Comparison of ENCODE assay signal across 8 mouse cellular contexts in the genomic region with DNA sequence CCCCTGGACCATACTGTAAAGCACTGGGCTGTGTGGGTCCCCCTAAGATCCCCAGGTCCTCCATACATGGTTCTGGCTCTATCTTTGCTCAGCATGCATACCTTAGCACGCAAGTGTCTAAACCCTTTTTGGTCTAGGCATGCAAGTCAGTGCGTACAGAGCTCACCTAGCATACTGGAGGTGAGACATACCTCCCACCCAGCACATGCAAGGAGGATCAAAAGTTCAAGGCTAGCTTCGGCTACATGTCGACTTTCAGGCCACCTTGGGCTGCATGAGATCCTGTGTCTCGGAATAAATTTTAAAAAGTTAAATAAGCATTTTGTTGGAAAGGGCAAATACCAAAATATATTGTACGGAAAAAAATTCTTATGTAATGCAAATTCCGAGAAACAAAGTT. TPM values are rescaled to one million over a fixed set of nuclear protein-coding genes. Genes with fewer than 3 reads are reported as not detected.
DNase-seq lines count a peak whose midpoint lies in the region; ATAC-seq and TF ChIP-seq lines count a peak whose summit lies in the region.

No protein-coding gene starts in this region.

- DNase-seq in kidney, postnatal 10 days, result no peak
- DNase-seq in neural tube, embryonic 11.5 days (ENCODE audit: low spot score), result no peak
- DNase-seq in gastrocnemius, postnatal 10 days, result no peak
- DNase-seq in gastrocnemius, postnatal 36 days, result no peak
- DNase-seq in gastrocnemius, adult 8-10 months (ENCODE audit: low spot score in 2 of 2), result no peak

- WGBS in kidney, embryonic 15.5 days, result 39% methylated on average over 7 of the region's 7 CpGs
- WGBS in embryonic facial prominence, embryonic 15.5 days, result 37% methylated on average over 7 of the region's 7 CpGs
- 37% methylated on average over 7 of the region's 7 CpGs for WGBS in intestine, postnatal 0 days
- WGBS in neural tube, embryonic 11.5 days, result 48% methylated on average over 7 of the region's 7 CpGs

- H3K4me2 ChIP-seq in kidney, embryonic 15.5 days, result peak overlapping the region; percentile 53
- peak overlapping the region; percentile 59 for H3K4me2 ChIP-seq in embryonic facial prominence, embryonic 15.5 days (replicated peaks)
- H3K4me2 ChIP-seq in intestine, postnatal 0 days (replicated peaks; ENCODE audit: low read depth), result peak overlapping the region; percentile 64
- 0 out of 2 replicates have a peak overlapping the region, but pooled peaks have one; percentile 12 for H3K4me2 ChIP-seq in neural tube, embryonic 11.5 days (ENCODE audit: low read depth)

- no peaks in the 10 kb centered on the region for H3K27me3 ChIP-seq in kidney, embryonic 15.5 days
- no peaks in the 10 kb centered on the region for H3K27me3 ChIP-seq in embryonic facial prominence, embryonic 15.5 days
- H3K27me3 ChIP-seq in intestine, postnatal 0 days (replicated peaks; ENCODE audit: control insufficient read depth, insufficient read depth, low read length), result no peaks in the 10 kb centered on the region
- H3K27me3 ChIP-seq in neural tube, embryonic 11.5 days (ENCODE audit: control insufficient read depth, insufficient read depth, low read length), result no peaks in the 10 kb centered on the region

- peaks cover 5% of the 10 kb centered on the region for H3K4me1 ChIP-seq in kidney, embryonic 15.5 days
- H3K4me1 ChIP-seq in embryonic facial prominence, embryonic 15.5 days, result peaks cover 4% of the 10 kb centered on the region; the same call in 1 of the 2 replicates
- no peaks in the 10 kb centered on the region for H3K4me1 ChIP-seq in intestine, postnatal 0 days (replicated peaks; ENCODE audit: control insufficient read depth, insufficient read depth, low read length)
- H3K4me1 ChIP-seq in neural tube, embryonic 11.5 days (ENCODE audit: control insufficient read depth, insufficient read depth, low read length), result 0 out of 2 replicates have a peak, but pooled peaks cover 2% of the 10 kb centered on the region

- H3K9ac ChIP-seq in kidney, embryonic 15.5 days, result no peak overlapping the region
- H3K9ac ChIP-seq in embryonic facial prominence, embryonic 15.5 days, result no peak overlapping the region
- no peak overlapping the region for H3K9ac ChIP-seq in intestine, postnatal 0 days (ENCODE audit: low read depth, low read length)
- H3K9ac ChIP-seq in neural tube, embryonic 11.5 days (ENCODE audit: low read length), result no peak overlapping the region

- no peaks in the 10 kb centered on the region for H3K9me3 ChIP-seq in kidney, embryonic 15.5 days (replicated peaks)
- H3K9me3 ChIP-seq in embryonic facial prominence, embryonic 15.5 days (replicated peaks), result no peaks in the 10 kb centered on the region
- H3K9me3 ChIP-seq in intestine, postnatal 0 days (ENCODE audit: control insufficient read depth), result no peaks in the 10 kb centered on the region
- no peaks in the 10 kb centered on the region for H3K9me3 ChIP-seq in neural tube, embryonic 11.5 days (ENCODE audit: control insufficient read depth, low read length)

- ATAC-seq in kidney, embryonic 15.5 days (replicated peaks; ENCODE audit: low FRiP score), result peak; percentile 5; the same call in 1 of the 2 replicates
- ATAC-seq in embryonic facial prominence, embryonic 15.5 days (ENCODE audit: insufficient number of reproducible peaks, low FRiP score, low TSS enrichment, low read depth), result peak; percentile 15; the same call in 1 of the 2 replicates
- ATAC-seq in intestine, postnatal 0 days, result no peak
- 0 out of 2 replicates have a peak, but pooled peaks have one; percentile 10 for ATAC-seq in neural tube, embryonic 11.5 days (ENCODE audit: insufficient read depth, low FRiP score, low TSS enrichment)

- TF ChIP-seq CTCF in intestine, postnatal 0 days (IDR thresholded peaks at IDR 0.05; ENCODE audit: low read depth), result no peak

- H3K27ac ChIP-seq in kidney, embryonic 15.5 days, result peak overlapping the region; percentile 18; the same call in 1 of the 2 replicates
- peak overlapping the region; percentile 66; the same call in 1 of the 2 replicates for H3K27ac ChIP-seq in embryonic facial prominence, embryonic 15.5 days (replicated peaks)
- no peak overlapping the region for H3K27ac ChIP-seq in intestine, postnatal 0 days (ENCODE audit: low read depth, low read length)
- H3K27ac ChIP-seq in neural tube, embryonic 11.5 days (ENCODE audit: low read depth, low read length), result no peak overlapping the region

- no peaks in the 10 kb centered on the region for H3K36me3 ChIP-seq in kidney, embryonic 15.5 days
- no peaks in the 10 kb centered on the region for H3K36me3 ChIP-seq in embryonic facial prominence, embryonic 15.5 days
- no peaks in the 10 kb centered on the region for H3K36me3 ChIP-seq in intestine, postnatal 0 days (ENCODE audit: control insufficient read depth, insufficient read depth)
- H3K36me3 ChIP-seq in neural tube, embryonic 11.5 days (ENCODE audit: control insufficient read depth, insufficient read depth, low read length), result no peaks in the 10 kb centered on the region

- peak overlapping the region; percentile 35 for H3K4me3 ChIP-seq in kidney, embryonic 15.5 days (replicated peaks)
- peak overlapping the region; percentile 42 for H3K4me3 ChIP-seq in embryonic facial prominence, embryonic 15.5 days (replicated peaks)
- H3K4me3 ChIP-seq in intestine, postnatal 0 days (ENCODE audit: low read depth, low read length), result no peak overlapping the region
- H3K4me3 ChIP-seq in neural tube, embryonic 11.5 days (ENCODE audit: low read depth, low read length), result no peak overlapping the region

- intact Hi-C loops in gastrocnemius, postnatal 36 days (cut with DNase I), result no loop called here

RNA-seq across cellular contexts. Expression of a gene that starts 10.4 kb away (rescaled TPM):
- polyA plus RNA-seq in kidney, embryonic 15.5 days (2015; fragmentation: Nextera tagmentation; extraction: Ambion mirVana), result 36.0 and 40.7 TPM in 2 replicates
- 42.5 and 46.3 TPM in 2 replicates for polyA plus RNA-seq in embryonic facial prominence, embryonic 15.5 days (2015; fragmentation: Nextera tagmentation; extraction: Ambion mirVana)
- polyA plus RNA-seq in intestine, postnatal 0 days (2015; fragmentation: Nextera tagmentation; extraction: Ambion mirVana), result 13.7 and 14.0 TPM in 2 replicates
- polyA plus RNA-seq in neural tube, embryonic 11.5 days (2014; fragmentation: Nextera tagmentation; extraction: Ambion mirVana), result 50.3 and 65.1 TPM in 2 replicates
- 1 to 10 TPM; 5.1 to 6.6 TPM for total RNA-seq in gastrocnemius, postnatal 10 days (2021)
- total RNA-seq in gastrocnemius, postnatal 36 days (2021), result 1 to 10 TPM; 2.5 to 3.8 TPM
- total RNA-seq in gastrocnemius, adult 8-10 months (2022), result 1 to 10 TPM; 1.9 to 5.4 (median 4.8) TPM

RNA-seq across cellular contexts. Expression of a gene that starts 23.8 kb away (rescaled TPM):
- 41.5 and 42.0 TPM in 2 replicates for polyA plus RNA-seq in kidney, embryonic 15.5 days (2015; fragmentation: Nextera tagmentation; extraction: Ambion mirVana)
- 34.1 and 37.6 TPM in 2 replicates for polyA plus RNA-seq in embryonic facial prominence, embryonic 15.5 days (2015; fragmentation: Nextera tagmentation; extraction: Ambion mirVana)
- polyA plus RNA-seq in intestine, postnatal 0 days (2015; fragmentation: Nextera tagmentation; extraction: Ambion mirVana), result 35.7 and 42.8 TPM in 2 replicates
- 33.7 and 38.0 TPM in 2 replicates for polyA plus RNA-seq in neural tube, embryonic 11.5 days (2014; fragmentation: Nextera tagmentation; extraction: Ambion mirVana)
- total RNA-seq in gastrocnemius, postnatal 10 days (2021), result 1 to 10 TPM; 7.6 to 8.0 TPM
- total RNA-seq in gastrocnemius, postnatal 36 days (2021), result 1 to 10 TPM; 3.8 to 4.0 TPM
- 1 to 10 TPM; 3.0 to 4.6 (median 4.1) TPM for total RNA-seq in gastrocnemius, adult 8-10 months (2022)

RNA-seq across cellular contexts. Expression of a gene that starts 31.3 kb away (rescaled TPM):
- 13.3 and 15.6 TPM in 2 replicates for polyA plus RNA-seq in kidney, embryonic 15.5 days (2015; fragmentation: Nextera tagmentation; extraction: Ambion mirVana)
- 11.3 and 12.7 TPM in 2 replicates for polyA plus RNA-seq in embryonic facial prominence, embryonic 15.5 days (2015; fragmentation: Nextera tagmentation; extraction: Ambion mirVana)
- 2.5 and 3.2 TPM in 2 replicates for polyA plus RNA-seq in intestine, postnatal 0 days (2015; fragmentation: Nextera tagmentation; extraction: Ambion mirVana)
- polyA plus RNA-seq in neural tube, embryonic 11.5 days (2014; fragmentation: Nextera tagmentation; extraction: Ambion mirVana), result 11.1 and 13.4 TPM in 2 replicates
- total RNA-seq in gastrocnemius, postnatal 10 days (2021), result 1 to 10 TPM; 3.7 to 4.6 TPM
- 1 to 10 TPM; 3.4 to 4.3 TPM for total RNA-seq in gastrocnemius, postnatal 36 days (2021)
- 1 to 10 TPM; 4.4 to 5.1 (median 4.8) TPM for total RNA-seq in gastrocnemius, adult 8-10 months (2022)

Comparison
In these comparisons a context has a peak if more than half of its experiments do, and no peak if none do; other contexts are left out.
1. H3K27ac ChIP-seq: peak in kidney, embryonic 15.5 days (single experiment) and embryonic facial prominence, embryonic 15.5 days (single experiment); none in intestine, postnatal 0 days (single experiment) and neural tube, embryonic 11.5 days (single experiment).
2. H3K4me2 ChIP-seq: peak in every context shown above with its lines; median percentile 64 in intestine, postnatal 0 days; 59 in embryonic facial prominence, embryonic 15.5 days; 53 in kidney, embryonic 15.5 days; 12 in neural tube, embryonic 11.5 days.
3. H3K4me3 ChIP-seq: peak in kidney, embryonic 15.5 days (single experiment) and embryonic facial prominence, embryonic 15.5 days (single experiment); none in intestine, postnatal 0 days (single experiment) and neural tube, embryonic 11.5 days (single experiment).